Mouse (Mus musculus): Measurements from ENCODE around the gene Zbed3.
A peak's percentile ranks its signal among the peaks of the same experiment; 100 is the strongest.
"Not testable (repeated sequence)": the region's sequence is repeated elsewhere in the genome, so short reads cannot be mapped to it uniquely, and the experiment has no call there.

The Zbed3 gene

GRCm38 (mm10) chr13:95332086-95332899, 8.9 kb downstream of the Zbed3 start:
- DNase-seq, result no peak

GRCm38 (mm10) chr13:95336122-95336677, 12.8 kb downstream of the Zbed3 start:
- no peak for DNase-seq

- DNase-seq, result no peak
Observed at GRCm38 (mm10) chr13:95343470-95343869, 20.1 kb downstream of the Zbed3 start.

- no peak for DNase-seq
Observed at GRCm38 (mm10) chr13:95345869-95346268, 22.5 kb downstream of the Zbed3 start.

- DNase-seq, result peak in 1 of 2 experiments; percentile 57
Observed at GRCm38 (mm10) chr13:95347018-95347696, 23.7 kb downstream of the Zbed3 start.

- DNase-seq, result no peak
Observed at GRCm38 (mm10) chr13:95348476-95348875, 25.1 kb downstream of the Zbed3 start.

GRCm38 (mm10) chr13:95358223-95358622, 34.8 kb downstream of the Zbed3 start:
- DNase-seq, result no peak

- DNase-seq, result no peak
Observed at GRCm38 (mm10) chr13:95363440-95363839, 40.0 kb downstream of the Zbed3 start.

- no peak for DNase-seq
Observed at GRCm38 (mm10) chr13:95366356-95366755, 42.9 kb downstream of the Zbed3 start.

GRCm38 (mm10) chr13:95374701-95375553, 51.5 kb downstream of the Zbed3 start, which contains the start of gene Aggf1:
TSS of gene Aggf1 (minus strand) at chr13:95375352.
- peak; percentile 76 to 88 for DNase-seq

- no peak for DNase-seq
Observed at GRCm38 (mm10) chr13:95375554-95375914, 52.1 kb downstream of the Zbed3 start.

- not testable (repeated sequence) for DNase-seq
Observed at GRCm38 (mm10) chr13:95376689-95377289, 53.4 kb downstream of the Zbed3 start.

GRCm38 (mm10) chr13:95378696-95379095, 55.3 kb downstream of the Zbed3 start:
- DNase-seq, result no peak

- no peak for DNase-seq
Observed at GRCm38 (mm10) chr13:95382418-95382817, 59.0 kb downstream of the Zbed3 start.

Measured in spleen, adult 18-20 months (tissue).